Mouse (Mus musculus) cerebellum, adult 2 months (tissue): ENCODE results near the gene Megf11.

Source experiments
- CTCF ChIP-seq: fragments of 200-500 bp; IDR thresholded peaks from 2 replicates; pipeline ENCODE4 v1.5.1; 2011; ENCODE audit warnings: low read depth, mild to moderate bottlenecking, control low read depth, low read length, moderate library complexity, borderline replicate concordance; ENCODE audit not compliant: insufficient read depth
- POLR2A ChIP-seq: fragments of 200-500 bp; IDR thresholded peaks from 2 replicates; pipeline ENCODE4 v1.6.1; 2011; ENCODE audit warnings: low read length, control low read depth, borderline replicate concordance; ENCODE audit not compliant: insufficient read depth

GRCm38 (mm10) chr9:64651689-64652088 is 266.3 kb downstream of the Megf11 start:
- no peak for TF ChIP-seq CTCF
- no peak for TF ChIP-seq POLR2A
